8 mouse cellular contexts compared by ENCODE assay signal in the genomic region with DNA sequence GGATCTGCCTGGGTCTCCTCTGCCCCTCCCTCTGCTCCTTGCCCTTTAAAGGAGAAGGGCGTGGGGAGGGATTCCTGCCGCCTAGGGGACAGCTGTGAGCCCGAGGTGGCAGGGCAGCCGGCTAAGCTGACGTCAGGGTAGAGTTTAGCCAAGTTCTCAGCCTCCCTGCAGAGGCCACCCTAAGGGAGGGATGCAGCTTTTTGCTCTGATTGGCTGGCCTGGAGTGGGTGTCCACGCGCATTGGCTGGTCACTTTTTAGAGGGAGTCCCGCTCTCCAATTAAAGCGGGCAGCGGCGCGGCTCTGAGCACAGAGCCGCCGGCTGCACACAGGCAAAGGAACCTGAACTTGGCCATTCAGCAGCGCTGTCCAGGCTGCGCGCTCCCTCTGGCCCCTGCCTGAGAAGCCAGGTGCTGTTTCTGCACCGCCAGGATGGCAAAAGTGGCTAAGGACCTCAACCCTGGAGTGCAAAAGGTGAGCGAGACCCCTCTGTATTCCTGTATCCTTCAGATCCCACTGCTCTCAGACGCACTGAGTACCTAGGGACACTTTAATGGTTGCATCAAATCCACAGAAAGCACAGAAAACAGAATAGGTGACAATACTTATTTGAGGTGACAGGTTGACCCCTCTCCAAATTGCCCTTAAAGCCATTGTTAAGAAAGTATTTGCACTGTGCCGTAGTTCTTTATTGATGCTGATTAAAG. TPM values are rescaled to one million over a fixed set of nuclear protein-coding genes. Genes with fewer than 3 reads are reported as not detected.
DNase-seq lines count a peak whose midpoint lies in the region; ATAC-seq and TF ChIP-seq lines count a peak whose summit lies in the region.

Gene Lmcd1 (plus strand): TSS at position 258 of the 705 bp plus-strand sequence.

- DNase-seq in ES-E14 (ENCODE audit: low read depth, low spot score): peak; percentile 62
- DNase-seq in cerebellum, adult 2 months: peak; percentile 63 to 75
- peak; percentile 88 to 91 for DNase-seq in heart, postnatal 14 days
- DNase-seq in large intestine, adult 2 months (ENCODE audit: low read depth, low spot score): peak; percentile 64
- DNase-seq in testis, postnatal 10 days (ENCODE audit: low spot score): peak; percentile 75

- peak within 1 kb of the TSS; percentile 16 to 25; a peak in 2 of 4 replicates for H3K4me3 ChIP-seq in ES-E14 (ENCODE audit: insufficient read depth in 1 of 2, low read depth in 1 of 2, low read length in 2 of 2, poor library complexity in 1 of 2, severe bottlenecking in 1 of 2)
- peak within 1 kb of the TSS; percentile 32 for H3K4me3 ChIP-seq in cerebellum, adult 2 months (replicated peaks; ENCODE audit: insufficient read depth, low read depth, low read length)
- peak within 1 kb of the TSS; percentile 39 for H3K4me3 ChIP-seq in forebrain, embryonic 16.5 days (replicated peaks; ENCODE audit: low read length)
- no peak within 1 kb of the TSS for H3K4me3 ChIP-seq in liver, embryonic 15.5 days (replicated peaks)
- peak within 1 kb of the TSS; percentile 26 for H3K4me3 ChIP-seq in neural tube, embryonic 14.5 days (ENCODE audit: low read depth, low read length)

- TF ChIP-seq CTCF in cerebellum, adult 2 months (IDR thresholded peaks at IDR 0.05; ENCODE audit: borderline replicate concordance, insufficient read depth, low read depth, low read length): no peak

- ATAC-seq in forebrain, embryonic 16.5 days: peak; percentile 96
- ATAC-seq in liver, embryonic 15.5 days (ENCODE audit: insufficient read depth): peak; percentile 77
- ATAC-seq in neural tube, embryonic 14.5 days (ENCODE audit: low read depth): peak; percentile 94

- H3K4me2 ChIP-seq in forebrain, embryonic 16.5 days (ENCODE audit: low read length): peak within 1 kb of the TSS; percentile 69
- H3K4me2 ChIP-seq in liver, embryonic 15.5 days: peak within 1 kb of the TSS; percentile 43
- peak within 1 kb of the TSS; percentile 59 for H3K4me2 ChIP-seq in neural tube, embryonic 14.5 days (ENCODE audit: low read depth, low read length)

- H3K36me3 ChIP-seq in ES-E14 (ENCODE audit: control insufficient read depth, insufficient read depth, low read length, poor library complexity, severe bottlenecking): no peaks in the 10 kb centered on the region
- H3K36me3 ChIP-seq in forebrain, embryonic 16.5 days (ENCODE audit: control insufficient read depth, insufficient read depth): no peaks in the 10 kb centered on the region
- no peaks in the 10 kb centered on the region for H3K36me3 ChIP-seq in liver, embryonic 15.5 days (replicated peaks)
- no peaks in the 10 kb centered on the region for H3K36me3 ChIP-seq in neural tube, embryonic 14.5 days (ENCODE audit: control insufficient read depth, insufficient read depth, low read length)

- in situ Hi-C loops in ES-E14 (cut with MboI; ENCODE audit: low sequenced_read_pairs in 2 of 2, unreplicated experiment in 2 of 2): no loop called here

- H3K4me1 ChIP-seq in ES-E14 (ENCODE audit: control insufficient read depth in 2 of 2, insufficient read depth in 2 of 2, low read length in 2 of 2, poor library complexity in 1 of 2): no peaks in the 10 kb centered on the region
- peaks cover 7% of the 10 kb centered on the region; the same call in 1 of the 2 replicates for H3K4me1 ChIP-seq in cerebellum, adult 2 months (ENCODE audit: control insufficient read depth, insufficient read depth, low read length)
- H3K4me1 ChIP-seq in forebrain, embryonic 16.5 days (replicated peaks; ENCODE audit: control insufficient read depth, insufficient read depth, low read length): peaks cover 19% of the 10 kb centered on the region
- no peaks in the 10 kb centered on the region; the same call in 1 of the 2 replicates for H3K4me1 ChIP-seq in liver, embryonic 15.5 days (replicated peaks)
- H3K4me1 ChIP-seq in neural tube, embryonic 14.5 days (ENCODE audit: control insufficient read depth, insufficient read depth, low read length): peaks cover 7% of the 10 kb centered on the region; the same call in 1 of the 2 replicates

- H3K9me3 ChIP-seq in ES-E14 (ENCODE audit: control insufficient read depth, insufficient read depth, low read depth, low read length): no peaks in the 10 kb centered on the region
- no peaks in the 10 kb centered on the region for H3K9me3 ChIP-seq in forebrain, embryonic 16.5 days (ENCODE audit: control insufficient read depth, low read length)
- no peaks in the 10 kb centered on the region for H3K9me3 ChIP-seq in liver, embryonic 15.5 days (replicated peaks)
- no peaks in the 10 kb centered on the region for H3K9me3 ChIP-seq in neural tube, embryonic 14.5 days (ENCODE audit: control insufficient read depth, low read length)

- no peak within 1 kb of the TSS for H3K9ac ChIP-seq in ES-E14 (ENCODE audit: insufficient read depth, low read depth, low read length, poor library complexity, severe bottlenecking)
- H3K9ac ChIP-seq in forebrain, embryonic 16.5 days (replicated peaks; ENCODE audit: low read depth, low read length): peak within 1 kb of the TSS; percentile 51; the same call in 1 of the 2 replicates
- no peak within 1 kb of the TSS for H3K9ac ChIP-seq in liver, embryonic 15.5 days
- H3K9ac ChIP-seq in neural tube, embryonic 14.5 days (replicated peaks; ENCODE audit: low read depth, low read length): no peak within 1 kb of the TSS

- TF ChIP-seq POLR2A in cerebellum, adult 2 months (IDR thresholded peaks at IDR 0.05; ENCODE audit: borderline replicate concordance, insufficient read depth, low read length): no peak

- no peaks in the 10 kb centered on the region for H3K27me3 ChIP-seq in cerebellum, adult 2 months (ENCODE audit: control insufficient read depth, insufficient read depth, low read length)
- no peaks in the 10 kb centered on the region for H3K27me3 ChIP-seq in forebrain, embryonic 16.5 days (replicated peaks; ENCODE audit: control insufficient read depth, insufficient read depth, low read length)
- H3K27me3 ChIP-seq in liver, embryonic 15.5 days: peaks cover 18% of the 10 kb centered on the region
- no peaks in the 10 kb centered on the region for H3K27me3 ChIP-seq in neural tube, embryonic 14.5 days (ENCODE audit: control insufficient read depth, insufficient read depth, low read length)

- intact Hi-C loops in heart, postnatal 14 days (cut with DNase I): loop anchor here (2.0 to 5.0 kb wide), 3 partner anchors 31 to 89 kb away; no protein-coding TSS in a partner anchor

- under 1% methylated on average over 21 of the region's 21 CpGs for WGBS in cerebellum, adult 2 months
- 2% methylated on average over 21 of the region's 21 CpGs for WGBS in forebrain, embryonic 16.5 days
- WGBS in large intestine, adult 2 months: under 1% methylated on average over 21 of the region's 21 CpGs
- 4% methylated on average over 21 of the region's 21 CpGs for WGBS in liver, embryonic 15.5 days (ENCODE audit: insufficient replicate concordance)
- 1% methylated on average over 21 of the region's 21 CpGs for WGBS in neural tube, embryonic 14.5 days

- no peak within 1 kb of the TSS for H3K27ac ChIP-seq in ES-E14 (ENCODE audit: insufficient read depth, low read depth, low read length, poor library complexity, severe bottlenecking)
- H3K27ac ChIP-seq in cerebellum, adult 2 months (ENCODE audit: insufficient read depth, low read length): no peak within 1 kb of the TSS
- H3K27ac ChIP-seq in forebrain, embryonic 16.5 days (ENCODE audit: low read length): peak within 1 kb of the TSS; percentile 75
- H3K27ac ChIP-seq in liver, embryonic 15.5 days (replicated peaks): no peak within 1 kb of the TSS
- H3K27ac ChIP-seq in neural tube, embryonic 14.5 days (ENCODE audit: low read depth, low read length): peak within 1 kb of the TSS; percentile 58; the same call in 1 of the 2 replicates

TF ChIP-seq in ES-E14, 5 proteins besides CTCF, POLR2A, EP300 and RAD21:
- TF ChIP-seq ZC3H11A (IDR thresholded peaks at IDR 0.05; ENCODE audit: borderline replicate concordance, low read depth, low read length) (no peak), CHD2 (IDR thresholded peaks at IDR 0.05; ENCODE audit: low read depth, low read length) (peak; percentile 68; the same call in 1 of the 2 replicates)
TF ChIP-seq in ES-E14: peak in this region for 1.

RNA-seq across cellular contexts. Expression of gene Lmcd1, which starts in this region (rescaled TPM):
- 0.18 and 0.37 TPM in 2 replicates for total RNA-seq in ES-E14 (2012; rRNA removed)
- polyA plus RNA-seq in cerebellum, adult 2 months (2012; rRNA removed): 2.9 and 3.8 TPM in 2 replicates
- 10.6 and 13.6 TPM in 2 replicates for polyA plus RNA-seq in forebrain, embryonic 16.5 days (2015; fragmentation: Nextera tagmentation; extraction: Ambion mirVana)
- total RNA-seq in heart, postnatal 14 days (2021): 10 to 100 TPM; 29.7 to 31.8 TPM
- 4.0 and 4.8 TPM in 2 replicates for polyA plus RNA-seq in large intestine, adult 2 months (2012; rRNA removed)
- polyA plus RNA-seq in liver, embryonic 15.5 days (2015; fragmentation: Nextera tagmentation; extraction: Ambion mirVana): 2.4 and 3.2 TPM in 2 replicates
- polyA plus RNA-seq in neural tube, embryonic 14.5 days (2014; fragmentation: Nextera tagmentation; extraction: Ambion mirVana): 11.1 and 11.7 TPM in 2 replicates

Comparison
In these comparisons a context has a peak if more than half of its experiments do, and no peak if none do; other contexts are left out.
1. RNA of gene Lmcd1 (total RNA-seq): 29.7 to 31.8 TPM in heart, postnatal 14 days; 0.18 to 0.37 TPM in ES-E14; every median in the first group is over 10 times any median in the second.
2. Peak in DNase-seq and H3K4me3 ChIP-seq in ES-E14; RNA of the gene not detected or under 1 TPM.
3. H3K27ac ChIP-seq: peak in forebrain, embryonic 16.5 days (single experiment) and neural tube, embryonic 14.5 days (single experiment); none in ES-E14 (single experiment), cerebellum, adult 2 months (single experiment) and liver, embryonic 15.5 days (single experiment).
4. Peak in every context shown above with its lines, with median percentiles within 50 percentile points of each other: DNase-seq, ATAC-seq and H3K4me2 ChIP-seq.